Mouse (Mus musculus) intestine, postnatal 0 days (tissue): ENCODE data around the gene Prrc2a. TPM values are rescaled to one million over a fixed set of nuclear protein-coding genes. Genes with fewer than 3 reads are reported as not detected.

Experiments
- ATAC-seq: fragments of 200-750 bp; cut with Nextera tagmentation; 2 replicates; pipeline ENCODE4 v1.8.0; 2017; ENCODE audit warnings: mild to moderate bottlenecking, moderate TSS enrichment, moderate library complexity
- H3K27ac ChIP-seq: fragments of 300-500 bp; sonication (generic); 2 replicates; pipeline ENCODE4 v1.5.1; 2014; ENCODE audit warnings: mild to moderate bottlenecking, low read depth, low read length, moderate library complexity
- H3K27me3 ChIP-seq: fragments of 300-500 bp; sonication (generic); replicated peaks from 2 replicates; pipeline ENCODE4 v1.6.1; 2014; ENCODE audit warnings: low read length, mixed read lengths; ENCODE audit not compliant: control insufficient read depth, insufficient read depth
- H3K36me3 ChIP-seq: fragments of 300-500 bp; sonication (generic); 2 replicates; pipeline ENCODE4 v1.6.1; 2014; ENCODE audit warnings: mild to moderate bottlenecking, moderate library complexity; ENCODE audit not compliant: control insufficient read depth, insufficient read depth
- H3K4me1 ChIP-seq: fragments of 300-500 bp; sonication (generic); replicated peaks from 2 replicates; pipeline ENCODE4 v1.6.1; 2014; ENCODE audit warnings: antibody characterized with exemption, low read length, mixed read lengths; ENCODE audit not compliant: control insufficient read depth, insufficient read depth
- H3K4me2 ChIP-seq: fragments of 300-500 bp; sonication (generic); replicated peaks from 2 replicates; pipeline ENCODE4 v1.6.1; 2014; ENCODE audit warnings: low read depth, mild to moderate bottlenecking, moderate library complexity
- H3K4me3 ChIP-seq: fragments of 300-500 bp; sonication (generic); 2 replicates; pipeline ENCODE4 v1.5.1; 2014; ENCODE audit warnings: low read depth, low read length
- H3K9ac ChIP-seq: fragments of 300-500 bp; sonication (generic); 2 replicates; pipeline ENCODE4 v1.6.1; 2014; ENCODE audit warnings: mild to moderate bottlenecking, low read depth, low read length
- H3K9me3 ChIP-seq: fragments of 300-500 bp; sonication (generic); 2 replicates; pipeline ENCODE4 v1.6.1; 2016; ENCODE audit warnings: mixed run types; ENCODE audit not compliant: control insufficient read depth
- CTCF ChIP-seq: sonication (generic); IDR thresholded peaks from 2 replicates; pipeline ENCODE4 v1.5.1; 2016; ENCODE audit warnings: low read depth, mild to moderate bottlenecking, control low read depth, antibody characterized with exemption, moderate library complexity
- WGBS: fragments of 180-500 bp; shearing (Covaris S2); extraction: QIAGEN DNeasy Blood & Tissue Kit; methylation state at CpG from one replicate; pipeline ENCODE4 v1.1.7; 2014; 5-methylcytosine and 5-hydroxymethylcytosine counted together
- microRNA-seq: library from miRNA; unstranded; fragments of <30 nt; microRNA quantifications from one replicate; pipeline ENCODE4, GENCODE M21; 2016
- polyA plus RNA-seq: library from polyadenylated mRNA; unstranded; fragments of >200 nt; fragmentation: Nextera tagmentation; extraction: Ambion mirVana; gene quantifications from 2 replicates; pipeline ENCODE4 v1.2.1, GENCODE M21; 2015

The Prrc2a gene
- polyA plus RNA-seq, 1 experiment from 2014 or later: 40.0 TPM

DNA sequence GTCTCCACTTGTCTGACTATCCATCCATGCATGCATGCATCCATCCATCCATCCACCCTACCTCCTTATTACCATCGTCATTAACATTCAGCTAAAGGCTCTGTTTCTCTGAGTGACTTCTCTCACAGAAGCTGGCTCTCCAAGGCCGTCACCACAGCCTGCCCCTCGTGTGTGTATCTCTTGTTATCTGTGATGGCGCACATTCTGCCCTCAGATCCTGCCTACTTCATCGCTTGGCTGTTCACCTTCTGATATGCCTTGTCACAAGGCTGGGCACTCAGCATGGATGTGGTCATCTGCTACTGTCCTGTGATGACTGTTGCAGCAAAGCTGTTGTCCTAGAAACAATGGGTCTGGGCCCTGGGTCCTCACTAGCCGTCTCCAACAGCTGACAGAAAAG lies 59.9 kb downstream of the Prrc2a start:
- H3K36me3 ChIP-seq: peaks cover 36% of the 10 kb centered on the region
- H3K9me3 ChIP-seq: no peaks in the 10 kb centered on the region
- H3K9ac ChIP-seq: no peak overlapping the region
- H3K27me3 ChIP-seq: no peaks in the 10 kb centered on the region
- no peak overlapping the region for H3K4me2 ChIP-seq
- H3K27ac ChIP-seq: no peak overlapping the region
- no peak for ATAC-seq
- TF ChIP-seq CTCF: no peak
- H3K4me1 ChIP-seq: no peaks in the 10 kb centered on the region
- 59% methylated on average over 6 of the region's 6 CpGs for WGBS
- no peak overlapping the region for H3K4me3 ChIP-seq

DNA sequence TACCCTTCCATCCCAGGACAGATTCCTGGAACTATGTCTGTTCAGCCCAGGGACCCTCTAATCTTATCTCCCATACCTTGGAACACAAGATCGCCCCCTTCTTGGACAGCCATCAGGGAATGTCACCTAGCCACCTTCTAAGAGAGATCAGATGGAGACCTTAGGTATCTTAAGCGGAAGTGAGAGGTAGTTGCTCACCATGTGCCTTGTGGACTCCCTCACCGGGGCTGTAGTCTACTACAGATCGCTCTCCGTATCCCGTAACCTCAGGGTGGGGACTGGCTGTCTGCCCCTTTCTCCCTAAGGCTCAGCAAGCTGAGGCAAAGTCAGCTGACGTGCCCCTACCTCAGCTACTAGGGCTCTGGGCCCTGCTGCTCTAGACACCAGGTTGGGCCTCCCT lies 60.6 kb downstream of the Prrc2a start:
- 91% methylated on average over 7 of the region's 7 CpGs for WGBS
- no peak overlapping the region for H3K9ac ChIP-seq
- no peak for TF ChIP-seq CTCF
- no peaks in the 10 kb centered on the region for H3K4me1 ChIP-seq
- no peak overlapping the region for H3K4me3 ChIP-seq
- peaks cover 43% of the 10 kb centered on the region for H3K36me3 ChIP-seq
- ATAC-seq: no peak
- H3K9me3 ChIP-seq: no peaks in the 10 kb centered on the region
- peak overlapping the region; percentile 64 for H3K27ac ChIP-seq
- H3K27me3 ChIP-seq: no peaks in the 10 kb centered on the region
- no peak overlapping the region for H3K4me2 ChIP-seq

DNA sequence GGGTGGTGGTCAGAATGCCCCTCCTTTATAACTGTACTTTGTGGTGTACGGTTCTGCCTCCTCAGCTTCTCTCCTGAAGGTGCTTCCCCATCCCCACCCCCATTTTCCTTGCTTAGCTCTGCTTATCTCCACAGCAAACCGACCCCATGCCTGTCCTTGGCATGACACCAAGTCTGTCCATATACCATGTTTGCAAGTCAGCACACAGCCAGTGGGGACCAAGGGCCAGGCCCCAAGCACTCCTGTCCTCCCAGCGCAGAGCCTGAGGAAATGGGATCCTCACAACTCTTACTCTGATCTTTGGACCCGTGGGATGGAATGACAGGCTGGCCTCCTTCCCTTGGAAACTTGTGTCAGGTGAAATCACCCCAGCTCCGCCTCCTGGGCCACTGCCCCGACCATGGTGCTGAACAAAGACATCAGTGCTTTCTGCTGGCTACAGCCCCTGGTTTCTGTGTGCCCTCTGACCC lies 61.4 kb downstream of the Prrc2a start:
- peak; percentile 82 for ATAC-seq
- H3K9me3 ChIP-seq: no peaks in the 10 kb centered on the region
- no peak overlapping the region; the same call in 1 of the 2 replicates for H3K4me2 ChIP-seq
- 33% methylated on average over 6 of the region's 6 CpGs for WGBS
- no peak for TF ChIP-seq CTCF
- peak overlapping the region; percentile 64 for H3K27ac ChIP-seq
- H3K4me3 ChIP-seq: no peak overlapping the region
- peaks cover 51% of the 10 kb centered on the region for H3K36me3 ChIP-seq
- no peaks in the 10 kb centered on the region for H3K4me1 ChIP-seq
- H3K9ac ChIP-seq: no peak overlapping the region
- H3K27me3 ChIP-seq: no peaks in the 10 kb centered on the region

DNA sequence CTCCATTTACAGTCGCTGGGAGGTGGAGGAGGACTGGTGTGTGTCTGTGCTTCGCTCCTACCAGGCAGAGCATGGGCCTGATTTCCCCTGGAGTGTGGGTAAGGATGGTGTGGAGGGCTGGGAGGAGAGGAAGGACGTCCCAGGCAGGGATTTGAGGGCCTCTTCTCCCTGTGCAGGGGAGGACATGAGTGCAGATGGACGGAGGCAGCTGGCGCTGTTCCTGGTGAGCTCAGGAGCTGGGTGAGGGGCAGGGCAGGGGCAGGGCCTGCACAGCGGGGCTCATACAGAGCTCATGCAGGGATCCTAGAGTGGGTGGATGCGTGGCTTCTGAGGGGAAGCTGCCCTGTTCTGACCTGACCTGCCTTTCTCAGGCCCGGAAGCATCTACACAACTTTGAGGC lies 62.4 kb downstream of the Prrc2a start:
- Histone ChIP-seq H3K27ac (peak overlapping the region; percentile 21; the same call in 1 of the 2 replicates), H3K27me3 (no peaks in the 10 kb centered on the region), H3K9ac (no peak overlapping the region), H3K4me3 (no peak overlapping the region), H3K4me1 (no peaks in the 10 kb centered on the region), H3K4me2 (no peak overlapping the region), H3K36me3 (peaks cover 59% of the 10 kb centered on the region), H3K9me3 (no peaks in the 10 kb centered on the region)
- WGBS: 76% methylated on average over 8 of the region's 8 CpGs
- ATAC-seq: no peak
- TF ChIP-seq CTCF: no peak

GRCm38 (mm10) chr17:35101161-35101560 lies 63.5 kb downstream of the Prrc2a start:
- Histone ChIP-seq H3K9ac (no peak overlapping the region), H3K27ac (0 out of 2 replicates have a peak overlapping the region, but pooled peaks have one; percentile 15), H3K4me1 (no peaks in the 10 kb centered on the region), H3K27me3 (no peaks in the 10 kb centered on the region), H3K9me3 (no peaks in the 10 kb centered on the region), H3K4me3 (no peak overlapping the region), H3K36me3 (peaks cover 71% of the 10 kb centered on the region), H3K4me2 (no peak overlapping the region)
- no peak for TF ChIP-seq CTCF
- 92% methylated on average over 11 of the region's 11 CpGs for WGBS
- ATAC-seq: no peak

DNA sequence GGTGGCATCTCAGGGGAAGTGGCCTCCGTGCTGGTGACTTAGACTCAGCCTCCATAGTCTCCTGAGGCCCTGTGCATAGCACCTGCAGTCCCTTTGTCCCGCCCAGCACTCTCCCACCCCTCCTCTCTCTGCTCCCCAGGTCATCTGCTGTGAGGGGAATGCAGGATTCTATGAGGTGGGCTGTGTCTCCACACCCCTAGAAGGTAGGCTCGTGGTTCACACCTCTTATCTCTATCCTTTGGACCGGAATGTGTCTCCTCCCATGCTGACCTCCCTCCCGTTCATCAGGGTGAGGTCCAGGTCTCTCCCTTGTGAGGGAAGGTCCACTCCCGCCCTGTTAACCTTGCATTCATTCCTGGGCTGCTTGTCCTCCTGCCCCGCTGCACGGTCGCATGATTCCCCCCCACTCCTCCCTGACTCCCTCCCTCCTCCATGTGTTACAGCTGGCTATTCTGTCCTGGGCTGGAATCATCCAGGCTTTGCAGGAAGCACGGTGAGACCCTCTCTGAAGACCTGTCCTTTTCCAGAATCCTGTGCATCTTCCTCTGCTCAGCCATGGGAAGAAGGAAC lies 64.4 kb downstream of the Prrc2a start:
- Histone ChIP-seq H3K4me2 (no peak overlapping the region; the same call in 1 of the 2 replicates), H3K27ac (0 out of 2 replicates have a peak overlapping the region, but pooled peaks have one; percentile 21), H3K4me1 (no peaks in the 10 kb centered on the region), H3K4me3 (no peak overlapping the region), H3K9ac (no peak overlapping the region), H3K27me3 (no peaks in the 10 kb centered on the region), H3K9me3 (no peaks in the 10 kb centered on the region), H3K36me3 (peaks cover 80% of the 10 kb centered on the region)
- WGBS: 55% methylated on average over 10 of the region's 10 CpGs
- 0 out of 2 replicates have a peak, but pooled peaks have one; percentile 11 for ATAC-seq
- no peak for TF ChIP-seq CTCF

Small RNAs within 50 kb of the gene (microRNA-seq; reads per million reads assigned to microRNA genes)
- gene Mir6973a (not detected), gene Mir6974 (not detected)

Other genes with a start within 250 kb of the Prrc2a start
- gene Neu1, start 233.6 kb downstream of the Prrc2a start, polyA plus RNA-seq: 522 and 580 TPM in 2 replicates
- gene Hspa1b, start 205.7 kb downstream of the Prrc2a start, polyA plus RNA-seq: 0.64 and 1.1 TPM in 2 replicates
- 0.43 TPM in 1 of 2 replicates, not detected in the other for gene Gm20481, start 195.0 kb downstream of the Prrc2a start, polyA plus RNA-seq
- 6.4 and 6.5 TPM in 2 replicates for gene Hspa1a, start 192.7 kb downstream of the Prrc2a start, polyA plus RNA-seq
- 0.22 and 0.25 TPM in 2 replicates for gene Hspa1l, start 192.2 kb downstream of the Prrc2a start, polyA plus RNA-seq
- 70.6 and 76.6 TPM in 2 replicates for gene Lsm2, start 183.0 kb downstream of the Prrc2a start, polyA plus RNA-seq
- 74.0 and 84.2 TPM in 2 replicates for gene Vars, start 163.9 kb downstream of the Prrc2a start, polyA plus RNA-seq
- gene Vwa7, start 148.3 kb downstream of the Prrc2a start, polyA plus RNA-seq: 0.12 and 0.20 TPM in 2 replicates
- 3.2 and 4.6 TPM in 2 replicates for gene Sapcd1, start 136.9 kb downstream of the Prrc2a start, polyA plus RNA-seq
- 1.4 and 3.0 TPM in 2 replicates for gene Msh5, start 118.2 kb downstream of the Prrc2a start, polyA plus RNA-seq
- 290 and 312 TPM in 2 replicates for gene Clic1, start 114.9 kb downstream of the Prrc2a start, polyA plus RNA-seq
- gene Ddah2, start 105.9 kb downstream of the Prrc2a start, polyA plus RNA-seq: 62.0 and 68.3 TPM in 2 replicates
- 0.12 TPM in 1 of 2 replicates, not detected in the other for gene Ly6g6c, start 99.5 kb downstream of the Prrc2a start, polyA plus RNA-seq
- gene Mpig6b, start 98.7 kb downstream of the Prrc2a start, polyA plus RNA-seq: 0.13 and 0.17 TPM in 2 replicates
- 2.2 TPM in 2 replicates for gene Ly6g6e, start 88.0 kb downstream of the Prrc2a start, polyA plus RNA-seq
- gene Ly6g6d, start 86.8 kb downstream of the Prrc2a start, polyA plus RNA-seq: 3.8 and 4.9 TPM in 2 replicates
- not detected in 2 replicates for gene Ly6g6f, start 79.3 kb downstream of the Prrc2a start, polyA plus RNA-seq
- gene Abhd16a, start 75.6 kb downstream of the Prrc2a start, polyA plus RNA-seq: 101 and 103 TPM in 2 replicates
- gene Ly6g5c, start 56.6 kb downstream of the Prrc2a start, polyA plus RNA-seq: not detected in 2 replicates
- 0.46 and 0.59 TPM in 2 replicates for gene Ly6g5b, start 49.5 kb downstream of the Prrc2a start, polyA plus RNA-seq
- gene Gpank1, start 43.4 kb downstream of the Prrc2a start, polyA plus RNA-seq: 15.0 and 16.6 TPM in 2 replicates
- 262 and 264 TPM in 2 replicates for gene Csnk2b, start 42.8 kb downstream of the Prrc2a start, polyA plus RNA-seq
- gene D17H6S53E, start 38.5 kb downstream of the Prrc2a start, polyA plus RNA-seq: 26.3 and 29.7 TPM in 2 replicates
- 18.3 and 22.5 TPM in 2 replicates for gene Apom, start 32.8 kb downstream of the Prrc2a start, polyA plus RNA-seq
- gene Bag6, start 29.7 kb downstream of the Prrc2a start, polyA plus RNA-seq: 37.4 and 46.0 TPM in 2 replicates
- gene Aif1, start 11.2 kb upstream of the Prrc2a start, polyA plus RNA-seq: 23.1 and 25.4 TPM in 2 replicates
- 11.3 and 12.9 TPM in 2 replicates for gene Lst1, start 23.5 kb upstream of the Prrc2a start, polyA plus RNA-seq
- gene Ltb, start 29.5 kb upstream of the Prrc2a start, polyA plus RNA-seq: 1.7 and 2.4 TPM in 2 replicates
- gene Tnf, start 37.1 kb upstream of the Prrc2a start, polyA plus RNA-seq: 0.17 and 0.27 TPM in 2 replicates
- gene Lta, start 40.5 kb upstream of the Prrc2a start, polyA plus RNA-seq: 0.10 and 0.42 TPM in 2 replicates
- 0.23 and 0.30 TPM in 2 replicates for gene Gm16181, start 55.9 kb upstream of the Prrc2a start, polyA plus RNA-seq
- gene Atp6v1g2, start 68.8 kb upstream of the Prrc2a start, polyA plus RNA-seq: 4.1 and 4.3 TPM in 2 replicates
- gene Nfkbil1, start 70.9 kb upstream of the Prrc2a start, polyA plus RNA-seq: 8.1 and 8.2 TPM in 2 replicates
- gene Ddx39b, start 76.8 kb upstream of the Prrc2a start, polyA plus RNA-seq: 125 and 127 TPM in 2 replicates
- 672 and 681 TPM in 2 replicates for gene H2-D1, start 97.8 kb upstream of the Prrc2a start, polyA plus RNA-seq
- 56.2 and 60.6 TPM in 2 replicates for gene H2-Q1, start 155.5 kb upstream of the Prrc2a start, polyA plus RNA-seq
- 693 and 712 TPM in 2 replicates for gene H2-Q2, start 177.3 kb upstream of the Prrc2a start, polyA plus RNA-seq
- gene H2-Q4, start 214.7 kb upstream of the Prrc2a start, polyA plus RNA-seq: 11.9 and 14.0 TPM in 2 replicates